Mouse (Mus musculus): Measurements from ENCODE around the gene Ift122. TPM values are rescaled to one million over a fixed set of nuclear protein-coding genes. Genes with fewer than 3 reads are reported as not detected.
A peak's percentile ranks its signal among the peaks of the same experiment; 100 is the strongest.

Gene Ift122
- polyA plus RNA-seq, 1 experiment from 2014 or later: 26.1 TPM

GRCm38 (mm10) chr6:115935544-115935943 lies 82.3 kb downstream of the Ift122 start:
- Histone ChIP-seq H3K9me3 (replicated peaks) (peaks cover 8% of the 10 kb centered on the region; the same call in 1 of the 2 replicates), H3K4me3 (no peak overlapping the region), H3K4me1 (0 out of 2 replicates have a peak, but pooled peaks cover 17% of the 10 kb centered on the region), H3K36me3 (ENCODE audit: poor library complexity, severe bottlenecking) (no peaks in the 10 kb centered on the region), H3K27me3 (no peaks in the 10 kb centered on the region), H3K9ac (no peak overlapping the region), H3K27ac (no peak overlapping the region), H3K4me2 (no peak overlapping the region)
- 86% methylated on average over 8 of the region's 8 CpGs for WGBS
- no peak for ATAC-seq

DNA sequence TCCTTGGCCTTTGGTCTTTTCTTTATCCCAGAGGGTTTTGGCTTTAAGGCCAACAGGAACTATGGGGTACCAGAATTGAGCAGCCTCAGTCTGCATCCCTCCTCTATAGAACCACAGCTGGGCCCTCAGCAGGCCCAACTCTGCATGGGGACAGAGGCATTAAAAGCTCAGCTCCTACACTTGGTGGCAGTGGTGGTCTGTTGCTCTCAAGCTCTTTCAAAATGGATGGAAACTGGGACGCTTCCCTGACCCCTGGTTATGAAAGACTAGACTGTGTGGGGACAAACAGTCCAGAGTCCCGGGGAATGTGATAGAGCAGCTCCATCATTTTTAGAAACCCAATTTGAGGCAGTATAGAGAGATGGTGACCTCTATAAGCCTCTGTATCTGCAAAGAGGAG lies 84.7 kb downstream of the Ift122 start:
- Histone ChIP-seq H3K4me2 (no peak overlapping the region), H3K4me3 (no peak overlapping the region), H3K36me3 (ENCODE audit: poor library complexity, severe bottlenecking) (no peaks in the 10 kb centered on the region), H3K9me3 (replicated peaks) (peaks cover 8% of the 10 kb centered on the region; the same call in 1 of the 2 replicates), H3K27me3 (no peaks in the 10 kb centered on the region), H3K4me1 (0 out of 2 replicates have a peak, but pooled peaks cover 9% of the 10 kb centered on the region), H3K9ac (no peak overlapping the region), H3K27ac (no peak overlapping the region)
- no peak for ATAC-seq
- 94% methylated on average over 2 of the region's 2 CpGs for WGBS

DNA sequence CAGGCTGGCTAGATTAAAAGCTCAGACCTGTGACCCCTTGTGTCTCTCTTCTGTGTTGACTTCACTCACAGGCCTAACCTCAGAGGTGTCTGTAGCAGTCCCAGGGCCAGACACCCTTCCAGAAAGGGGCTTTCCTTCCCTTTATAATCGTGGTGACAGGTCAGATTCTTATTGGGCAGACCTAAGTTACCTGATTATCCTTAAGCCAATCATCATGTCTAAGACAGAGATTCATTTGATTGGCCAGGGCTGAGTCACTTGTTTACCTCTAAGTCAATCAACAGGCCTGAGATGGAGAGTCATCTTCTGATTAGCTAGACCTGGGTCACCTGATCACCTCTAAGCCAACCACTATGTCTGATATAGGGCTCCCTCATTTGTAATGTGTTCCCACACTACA lies 85.5 kb downstream of the Ift122 start:
- no peaks in the 10 kb centered on the region for H3K27me3 ChIP-seq
- H3K27ac ChIP-seq: no peak overlapping the region
- no peak overlapping the region for H3K4me3 ChIP-seq
- H3K36me3 ChIP-seq (ENCODE audit: poor library complexity, severe bottlenecking): no peaks in the 10 kb centered on the region
- H3K4me2 ChIP-seq: no peak overlapping the region
- peaks cover 8% of the 10 kb centered on the region; the same call in 1 of the 2 replicates for H3K9me3 ChIP-seq (replicated peaks)
- no peak for ATAC-seq
- 0 out of 2 replicates have a peak, but pooled peaks cover 9% of the 10 kb centered on the region for H3K4me1 ChIP-seq
- H3K9ac ChIP-seq: no peak overlapping the region
- WGBS: 73% methylated on average over 1 of the region's 1 CpGs

DNA sequence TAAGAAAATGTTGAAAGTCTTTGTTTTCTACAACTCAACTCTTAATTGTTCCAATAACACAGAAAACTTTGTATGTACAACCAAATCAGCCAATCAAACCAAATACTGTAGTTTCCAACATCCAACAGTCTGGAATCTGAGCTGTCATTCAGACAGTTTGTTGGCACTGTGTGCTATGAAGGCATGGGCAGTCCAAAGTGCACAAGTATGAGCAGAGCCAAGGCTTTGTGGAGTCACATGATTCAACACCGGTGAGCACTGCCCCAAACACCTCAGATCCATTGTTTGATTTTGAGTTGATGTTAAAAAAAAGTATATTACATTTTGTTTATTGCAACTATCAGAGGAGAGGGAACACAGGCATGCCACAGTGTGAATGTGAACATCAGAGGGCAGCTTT lies 87.3 kb downstream of the Ift122 start:
- Histone ChIP-seq H3K4me2 (no peak overlapping the region), H3K36me3 (ENCODE audit: poor library complexity, severe bottlenecking) (no peaks in the 10 kb centered on the region), H3K4me1 (0 out of 2 replicates have a peak, but pooled peaks cover 9% of the 10 kb centered on the region), H3K9me3 (replicated peaks) (peaks cover 8% of the 10 kb centered on the region; the same call in 1 of the 2 replicates), H3K4me3 (no peak overlapping the region), H3K9ac (no peak overlapping the region), H3K27me3 (no peaks in the 10 kb centered on the region), H3K27ac (no peak overlapping the region)
- no peak for ATAC-seq
- 91% methylated on average over 1 of the region's 1 CpGs for WGBS

DNA sequence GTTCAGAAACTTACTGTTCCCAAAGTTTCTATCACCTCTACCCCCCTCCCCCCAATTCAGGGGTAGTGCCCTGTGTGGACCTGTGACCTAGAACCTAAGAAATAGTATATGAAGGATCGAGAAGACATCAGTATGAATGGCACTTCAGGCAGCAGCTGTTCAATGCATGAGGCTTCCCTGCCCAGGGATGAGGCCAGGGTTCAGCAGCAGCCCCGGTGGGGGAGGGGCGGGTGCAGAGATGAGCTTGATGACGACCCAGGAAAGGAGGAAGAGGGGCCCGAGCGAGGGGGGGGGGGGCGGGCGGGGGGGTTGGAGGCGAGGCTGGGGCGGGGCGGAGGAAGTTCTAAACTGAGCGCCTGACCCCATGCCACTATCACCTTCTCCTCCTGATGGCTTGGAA lies 87.9 kb downstream of the Ift122 start:
- H3K4me2 ChIP-seq: no peak overlapping the region
- no peaks in the 10 kb centered on the region for H3K27me3 ChIP-seq
- no peaks in the 10 kb centered on the region for H3K36me3 ChIP-seq (ENCODE audit: poor library complexity, severe bottlenecking)
- no peak overlapping the region for H3K9ac ChIP-seq
- H3K9me3 ChIP-seq (replicated peaks): peaks cover 8% of the 10 kb centered on the region; the same call in 1 of the 2 replicates
- 21% methylated on average over 3 of the region's 12 CpGs for WGBS
- 0 out of 2 replicates have a peak, but pooled peaks cover 9% of the 10 kb centered on the region for H3K4me1 ChIP-seq
- no peak overlapping the region for H3K27ac ChIP-seq
- ATAC-seq: no peak
- no peak overlapping the region for H3K4me3 ChIP-seq

GRCm38 (mm10) chr6:115943498-115944427 lies 90.5 kb downstream of the Ift122 start:
- no peak for ATAC-seq
- Histone ChIP-seq H3K4me2 (no peak overlapping the region), H3K9ac (no peak overlapping the region), H3K9me3 (replicated peaks) (no peaks in the 10 kb centered on the region), H3K36me3 (ENCODE audit: poor library complexity, severe bottlenecking) (no peaks in the 10 kb centered on the region), H3K27me3 (no peaks in the 10 kb centered on the region), H3K4me1 (0 out of 2 replicates have a peak, but pooled peaks cover 3% of the 10 kb centered on the region), H3K27ac (no peak overlapping the region), H3K4me3 (no peak overlapping the region)
- WGBS: 86% methylated on average over 9 of the region's 9 CpGs

DNA sequence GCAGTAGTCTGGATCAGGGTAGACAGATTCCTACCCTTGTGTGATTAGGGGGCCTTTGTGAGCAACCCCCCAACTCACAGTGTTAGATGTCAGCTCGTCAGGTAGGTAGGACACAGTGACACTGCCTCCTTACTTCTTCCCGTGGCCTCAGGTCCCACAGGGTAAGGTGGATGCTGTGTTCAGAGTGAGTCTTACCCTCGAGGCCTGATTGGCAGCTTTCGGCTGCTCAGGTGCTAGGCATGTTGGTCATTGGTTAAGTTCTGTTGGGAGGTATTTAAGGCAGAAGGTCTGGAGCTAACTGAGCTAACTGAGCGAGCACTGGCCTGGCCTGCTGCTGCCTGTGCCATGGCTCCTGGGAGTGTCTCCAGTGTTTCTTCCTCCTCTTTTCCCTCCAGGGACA lies 91.4 kb downstream of the Ift122 start, which contains the start of gene H1foo:
TSS of gene H1foo (plus strand) at position 301 of the 400 bp plus-strand sequence.
- H3K36me3 ChIP-seq (ENCODE audit: poor library complexity, severe bottlenecking): no peaks in the 10 kb centered on the region
- H3K4me1 ChIP-seq: 0 out of 2 replicates have a peak, but pooled peaks cover 3% of the 10 kb centered on the region
- no peaks in the 10 kb centered on the region for H3K9me3 ChIP-seq (replicated peaks)
- 82% methylated on average over 5 of the region's 5 CpGs for WGBS
- H3K4me3 ChIP-seq: no peak within 1 kb of the TSS
- no peak within 1 kb of the TSS for H3K4me2 ChIP-seq
- H3K9ac ChIP-seq: no peak within 1 kb of the TSS
- ATAC-seq: no peak
- no peak within 1 kb of the TSS for H3K27ac ChIP-seq
- H3K27me3 ChIP-seq: no peaks in the 10 kb centered on the region

- H3K4me1 ChIP-seq: 0 out of 2 replicates have a peak, but pooled peaks cover 3% of the 10 kb centered on the region
- ATAC-seq: no peak
- no peaks in the 10 kb centered on the region for H3K27me3 ChIP-seq
- WGBS: 87% methylated on average over 8 of the region's 8 CpGs
- H3K9me3 ChIP-seq (replicated peaks): no peaks in the 10 kb centered on the region
- H3K36me3 ChIP-seq (ENCODE audit: poor library complexity, severe bottlenecking): no peaks in the 10 kb centered on the region
- no peak overlapping the region for H3K4me2 ChIP-seq
- no peak overlapping the region for H3K27ac ChIP-seq
- H3K9ac ChIP-seq: no peak overlapping the region
- H3K4me3 ChIP-seq: no peak overlapping the region
Observed at GRCm38 (mm10) chr6:115945633-115946032, 92.4 kb downstream of the Ift122 start.

- no peak overlapping the region for H3K4me3 ChIP-seq
- H3K9ac ChIP-seq: no peak overlapping the region
- no peak overlapping the region for H3K4me2 ChIP-seq
- peak overlapping the region; percentile 21; the same call in 1 of the 2 replicates for H3K27ac ChIP-seq
- H3K9me3 ChIP-seq (replicated peaks): no peaks in the 10 kb centered on the region
- WGBS: 61% methylated on average over 6 of the region's 6 CpGs
- no peaks in the 10 kb centered on the region for H3K27me3 ChIP-seq
- H3K36me3 ChIP-seq (ENCODE audit: poor library complexity, severe bottlenecking): no peaks in the 10 kb centered on the region
- ATAC-seq: no peak
- no peaks in the 10 kb centered on the region for H3K4me1 ChIP-seq
Observed at GRCm38 (mm10) chr6:115946389-115946788, 93.1 kb downstream of the Ift122 start.

GRCm38 (mm10) chr6:115954506-115955074 lies 101.3 kb downstream of the Ift122 start:
- H3K9me3 ChIP-seq (replicated peaks): no peaks in the 10 kb centered on the region
- peaks cover 26% of the 10 kb centered on the region for H3K4me1 ChIP-seq
- no peak overlapping the region for H3K4me2 ChIP-seq
- H3K9ac ChIP-seq: no peak overlapping the region
- no peak overlapping the region for H3K4me3 ChIP-seq
- ATAC-seq: no peak
- H3K27ac ChIP-seq: no peak overlapping the region
- WGBS: 69% methylated on average over 9 of the region's 9 CpGs
- H3K27me3 ChIP-seq: no peaks in the 10 kb centered on the region
- no peaks in the 10 kb centered on the region for H3K36me3 ChIP-seq (ENCODE audit: poor library complexity, severe bottlenecking)

DNA sequence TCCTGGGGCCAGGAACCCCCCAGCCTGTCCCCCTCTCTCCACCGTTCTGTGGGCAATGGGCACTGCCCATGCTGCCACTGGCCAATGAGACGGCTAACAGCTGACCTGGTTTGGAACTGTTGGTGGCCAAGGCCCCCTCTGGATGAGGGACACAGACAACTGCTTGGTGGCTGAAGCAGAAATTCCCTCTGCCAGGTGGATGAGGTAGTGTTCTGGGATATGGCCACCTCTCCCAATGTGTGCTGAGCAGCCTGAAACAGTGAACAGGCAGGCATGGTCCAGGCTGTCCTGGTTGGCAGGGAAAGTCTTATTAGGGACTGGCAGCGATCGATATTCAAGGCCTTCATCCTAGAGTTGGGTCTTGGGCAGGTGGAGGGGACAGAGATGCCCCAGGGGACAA lies 101.9 kb downstream of the Ift122 start:
- no peak for ATAC-seq
- Histone ChIP-seq H3K4me3 (no peak overlapping the region), H3K9me3 (replicated peaks) (no peaks in the 10 kb centered on the region), H3K27ac (no peak overlapping the region), H3K9ac (no peak overlapping the region), H3K4me2 (no peak overlapping the region), H3K27me3 (no peaks in the 10 kb centered on the region), H3K36me3 (ENCODE audit: poor library complexity, severe bottlenecking) (no peaks in the 10 kb centered on the region), H3K4me1 (peaks cover 26% of the 10 kb centered on the region)
- WGBS: 78% methylated on average over 4 of the region's 4 CpGs

DNA sequence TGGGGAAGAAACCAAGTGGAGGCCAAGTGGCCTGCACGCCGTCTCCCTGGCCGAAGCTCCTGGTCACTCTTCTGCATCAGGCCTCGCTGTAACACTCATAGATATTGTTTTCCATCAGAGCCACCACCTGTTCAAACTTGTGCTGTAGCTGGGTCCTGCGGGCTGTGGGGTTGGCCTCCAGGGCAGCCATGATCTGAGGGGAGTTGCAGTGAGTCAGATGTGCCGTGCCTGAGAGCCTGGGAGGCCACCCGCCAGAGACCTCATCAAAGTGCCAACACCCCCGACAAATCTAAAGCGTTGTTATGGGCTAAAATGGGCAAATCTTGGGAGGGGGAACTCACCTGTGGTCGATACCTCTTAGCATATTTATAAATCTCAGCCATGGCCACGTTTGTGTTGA lies 102.4 kb downstream of the Ift122 start:
- Histone ChIP-seq H3K4me3 (no peak overlapping the region), H3K4me1 (peaks cover 26% of the 10 kb centered on the region), H3K27me3 (no peaks in the 10 kb centered on the region), H3K9me3 (replicated peaks) (no peaks in the 10 kb centered on the region), H3K9ac (no peak overlapping the region), H3K4me2 (no peak overlapping the region), H3K27ac (no peak overlapping the region), H3K36me3 (ENCODE audit: poor library complexity, severe bottlenecking) (no peaks in the 10 kb centered on the region)
- no peak for ATAC-seq
- 85% methylated on average over 11 of the region's 11 CpGs for WGBS

Data from forebrain, embryonic 13.5 days (tissue).